Mouse (Mus musculus) CD4-positive, CD25-positive, alpha-beta regulatory T cell, adult 2 months (primary cell): ENCODE data around the gene Rasal1.
A peak's percentile ranks its signal among the peaks of the same experiment; 100 is the strongest.

Experiments
- DNase-seq: peaks from one replicate; pipeline ENCODE4 v3.0.0-alpha.2; 2012; ENCODE audit warnings: low read depth, low spot score

Rasal1 gene

GRCm38 (mm10) chr5:120648569-120649373 lies at the start of gene Rasal1:
Gene Rasal1, plus strand, starts transcription at chr5:120648812.
- DNase-seq, result peak; percentile 95

GRCm38 (mm10) chr5:120599625-120600024 lies 49.0 kb upstream of the Rasal1 start:
- no peak for DNase-seq

- DNase-seq, result peak; percentile 49
Measured at GRCm38 (mm10) chr5:120600946-120601668, 47.5 kb upstream of the Rasal1 start.

- DNase-seq, result no peak
Measured at GRCm38 (mm10) chr5:120602210-120602609, 46.4 kb upstream of the Rasal1 start.

GRCm38 (mm10) chr5:120603515-120603914 lies 45.1 kb upstream of the Rasal1 start:
- no peak for DNase-seq

GRCm38 (mm10) chr5:120604839-120605238 lies 43.8 kb upstream of the Rasal1 start:
- DNase-seq, result peak; percentile 91

- DNase-seq, result peak; percentile 36
Measured at GRCm38 (mm10) chr5:120605241-120605661, 43.4 kb upstream of the Rasal1 start.

- peak; percentile 95 for DNase-seq
Measured at GRCm38 (mm10) chr5:120605688-120606087, 42.9 kb upstream of the Rasal1 start.

- DNase-seq, result no peak
Measured at GRCm38 (mm10) chr5:120606590-120607200, 41.9 kb upstream of the Rasal1 start.

- DNase-seq, result no peak
Measured at GRCm38 (mm10) chr5:120607335-120607734, 41.3 kb upstream of the Rasal1 start.

GRCm38 (mm10) chr5:120609246-120609775 lies 39.3 kb upstream of the Rasal1 start:
- DNase-seq, result no peak

GRCm38 (mm10) chr5:120610906-120611305 lies 37.7 kb upstream of the Rasal1 start:
- DNase-seq, result no peak

- DNase-seq, result peak; percentile 19
Measured at GRCm38 (mm10) chr5:120611416-120611815, 37.2 kb upstream of the Rasal1 start.

GRCm38 (mm10) chr5:120612442-120612821 lies 36.2 kb upstream of the Rasal1 start, which contains the start of the genes Rita1 and Ddx54:
Gene Rita1, minus strand, starts transcription at chr5:120612589.
Gene Ddx54, plus strand, starts transcription at chr5:120612739.
- peak; percentile 97 for DNase-seq

GRCm38 (mm10) chr5:120612822-120613604 lies 35.6 kb upstream of the Rasal1 start:
- peak; percentile 100 for DNase-seq

GRCm38 (mm10) chr5:120615903-120616302 lies 32.7 kb upstream of the Rasal1 start:
- DNase-seq, result peak; percentile 79

- DNase-seq, result no peak
Measured at GRCm38 (mm10) chr5:120618778-120619177, 29.8 kb upstream of the Rasal1 start.

GRCm38 (mm10) chr5:120619201-120619600 lies 29.4 kb upstream of the Rasal1 start:
- peak; percentile 86 for DNase-seq

GRCm38 (mm10) chr5:120620375-120621077 lies 28.1 kb upstream of the Rasal1 start:
- DNase-seq, result peak; percentile 94

- peak; percentile 75 for DNase-seq
Measured at GRCm38 (mm10) chr5:120621078-120621765, 27.4 kb upstream of the Rasal1 start.
